Mouse (Mus musculus): ENCODE data around the gene Fam110a. TPM values are rescaled to one million over a fixed set of nuclear protein-coding genes. Genes with fewer than 3 reads are reported as not detected.
A peak's percentile ranks its signal among the peaks of the same experiment; 100 is the strongest.

Fam110a gene
- polyA plus RNA-seq, 1 experiment = 9.0 TPM

- no peaks in the 10 kb centered on the region for H3K4me1 ChIP-seq (ENCODE audit: control insufficient read depth, insufficient read depth, insufficient read length)
- WGBS = 90% methylated on average over 4 of the region's 4 CpGs
Observed at GRCm38 (mm10) chr2:151956500-151957137, 23.4 kb downstream of the Fam110a start.

GRCm38 (mm10) chr2:151953665-151954064 is 26.4 kb downstream of the Fam110a start:
- 85% methylated on average over 8 of the region's 8 CpGs for WGBS
- Histone ChIP-seq H3K27me3 (ENCODE audit: control insufficient read depth, insufficient read depth, low read length) (no peaks in the 10 kb centered on the region), H3K4me3 (ENCODE audit: extremely low read depth, insufficient read depth, insufficient read length) (no peak overlapping the region), H3K27ac (ENCODE audit: insufficient read depth, low read length) (no peak overlapping the region), H3K36me3 (ENCODE audit: control insufficient read depth, insufficient read depth, low read length) (no peaks in the 10 kb centered on the region), H3K4me1 (ENCODE audit: control insufficient read depth, insufficient read depth, insufficient read length) (no peaks in the 10 kb centered on the region)
- DNase-seq (ENCODE audit: low read depth in 1 of 2, low spot score in 2 of 2) = no peak
- TF ChIP-seq CTCF (IDR thresholded peaks at IDR 0.05; ENCODE audit: extremely low read depth, insufficient read depth, insufficient read length, insufficient replicate concordance) (no peak), POLR2A (IDR thresholded peaks at IDR 0.05; ENCODE audit: low read depth, low read length) (no peak)

More at GRCm38 (mm10) chr2:151956500-151957137, 23.4 kb downstream of the Fam110a start:
- no peak for DNase-seq (ENCODE audit: low read depth in 1 of 2, low spot score in 2 of 2)
- H3K36me3 ChIP-seq (ENCODE audit: control insufficient read depth, insufficient read depth, low read length) = no peaks in the 10 kb centered on the region
- H3K27ac ChIP-seq (ENCODE audit: insufficient read depth, low read length) = no peak overlapping the region
- TF ChIP-seq POLR2A (IDR thresholded peaks at IDR 0.05; ENCODE audit: low read depth, low read length) (no peak), CTCF (IDR thresholded peaks at IDR 0.05; ENCODE audit: extremely low read depth, insufficient read depth, insufficient read length, insufficient replicate concordance) (no peak)
- no peaks in the 10 kb centered on the region for H3K27me3 ChIP-seq (ENCODE audit: control insufficient read depth, insufficient read depth, low read length)
- no peak overlapping the region for H3K4me3 ChIP-seq (ENCODE audit: extremely low read depth, insufficient read depth, insufficient read length)

- no peak for DNase-seq (ENCODE audit: low read depth in 1 of 2, low spot score in 2 of 2)
- H3K36me3 ChIP-seq (ENCODE audit: control insufficient read depth, insufficient read depth, low read length) = no peaks in the 10 kb centered on the region
- TF ChIP-seq CTCF (IDR thresholded peaks at IDR 0.05; ENCODE audit: extremely low read depth, insufficient read depth, insufficient read length, insufficient replicate concordance) (no peak), POLR2A (IDR thresholded peaks at IDR 0.05; ENCODE audit: low read depth, low read length) (no peak)
- no peaks in the 10 kb centered on the region; the same call in 1 of the 2 replicates for H3K4me1 ChIP-seq (ENCODE audit: control insufficient read depth, insufficient read depth, insufficient read length)
- H3K27ac ChIP-seq (ENCODE audit: insufficient read depth, low read length) = no peak overlapping the region
- H3K27me3 ChIP-seq (ENCODE audit: control insufficient read depth, insufficient read depth, low read length) = no peaks in the 10 kb centered on the region
- WGBS = 76% methylated on average over 2 of the region's 2 CpGs
- H3K4me3 ChIP-seq (ENCODE audit: extremely low read depth, insufficient read depth, insufficient read length) = no peak overlapping the region
Observed at GRCm38 (mm10) chr2:151949082-151949774, 30.8 kb downstream of the Fam110a start.

DNA sequence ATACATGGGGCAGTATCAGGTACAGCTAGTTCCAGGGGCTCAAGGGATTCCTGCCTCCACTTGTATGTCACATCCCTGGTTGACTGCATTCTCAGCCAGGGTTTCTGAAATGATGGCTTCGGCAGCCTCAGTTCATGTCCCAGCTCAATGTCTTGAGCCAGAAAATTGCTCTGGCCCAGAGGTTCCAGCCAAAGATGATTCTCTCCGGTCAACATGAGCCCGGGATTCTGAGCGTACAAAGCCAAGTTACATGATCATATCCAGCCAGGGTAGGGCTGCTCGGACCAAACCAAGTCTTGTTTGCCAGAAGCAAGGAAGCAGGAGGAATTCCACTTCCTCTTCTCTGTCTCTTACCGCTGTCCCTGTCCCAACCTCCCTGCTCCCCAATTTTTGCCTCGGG is 31.7 kb downstream of the Fam110a start:
- Histone ChIP-seq H3K4me1 (ENCODE audit: control insufficient read depth, insufficient read depth, insufficient read length) (peaks cover 3% of the 10 kb centered on the region; the same call in 1 of the 2 replicates), H3K27me3 (ENCODE audit: control insufficient read depth, insufficient read depth, low read length) (no peaks in the 10 kb centered on the region), H3K4me3 (ENCODE audit: extremely low read depth, insufficient read depth, insufficient read length) (no peak overlapping the region), H3K27ac (ENCODE audit: insufficient read depth, low read length) (no peak overlapping the region), H3K36me3 (ENCODE audit: control insufficient read depth, insufficient read depth, low read length) (no peaks in the 10 kb centered on the region)
- DNase-seq (ENCODE audit: low read depth in 1 of 2, low spot score in 2 of 2) = no peak
- 85% methylated on average over 7 of the region's 7 CpGs for WGBS
- no peak for TF ChIP-seq CTCF (IDR thresholded peaks at IDR 0.05; ENCODE audit: extremely low read depth, insufficient read depth, insufficient read length, insufficient replicate concordance)
- TF ChIP-seq POLR2A (IDR thresholded peaks at IDR 0.05; ENCODE audit: low read depth, low read length) = no peak

DNA sequence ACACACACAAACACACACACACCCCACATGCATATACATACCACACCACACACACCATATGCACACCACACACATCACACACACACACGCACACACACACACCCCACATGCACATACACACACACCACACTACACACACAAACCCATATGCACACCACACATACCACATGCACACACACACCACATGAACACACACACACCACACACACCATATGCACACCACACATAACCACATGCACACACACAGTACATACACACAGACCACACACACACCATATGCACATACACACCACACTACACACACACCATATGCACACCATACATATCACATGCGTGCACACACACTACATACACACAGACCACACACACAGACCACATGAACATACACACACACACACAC is 32.4 kb downstream of the Fam110a start:
- Histone ChIP-seq H3K4me3 (ENCODE audit: extremely low read depth, insufficient read depth, insufficient read length) (no peak overlapping the region), H3K4me1 (ENCODE audit: control insufficient read depth, insufficient read depth, insufficient read length) (peaks cover 3% of the 10 kb centered on the region; the same call in 1 of the 2 replicates), H3K36me3 (ENCODE audit: control insufficient read depth, insufficient read depth, low read length) (no peaks in the 10 kb centered on the region), H3K27ac (ENCODE audit: insufficient read depth, low read length) (no peak overlapping the region), H3K27me3 (ENCODE audit: control insufficient read depth, insufficient read depth, low read length) (no peaks in the 10 kb centered on the region)
- DNase-seq (ENCODE audit: low read depth in 1 of 2, low spot score in 2 of 2) = no peak
- no peak for TF ChIP-seq POLR2A (IDR thresholded peaks at IDR 0.05; ENCODE audit: low read depth, low read length)
- TF ChIP-seq CTCF (IDR thresholded peaks at IDR 0.05; ENCODE audit: extremely low read depth, insufficient read depth, insufficient read length, insufficient replicate concordance) = no peak
- WGBS = 89% methylated on average over 2 of the region's 2 CpGs

- WGBS = 12% methylated on average over 2 of the region's 2 CpGs
- Histone ChIP-seq H3K4me3 (ENCODE audit: extremely low read depth, insufficient read depth, insufficient read length) (no peak overlapping the region), H3K4me1 (ENCODE audit: control insufficient read depth, insufficient read depth, insufficient read length) (peaks cover 3% of the 10 kb centered on the region; the same call in 1 of the 2 replicates), H3K27ac (ENCODE audit: insufficient read depth, low read length) (no peak overlapping the region; the same call in 1 of the 2 replicates), H3K27me3 (ENCODE audit: control insufficient read depth, insufficient read depth, low read length) (no peaks in the 10 kb centered on the region), H3K36me3 (ENCODE audit: control insufficient read depth, insufficient read depth, low read length) (no peaks in the 10 kb centered on the region)
- TF ChIP-seq CTCF (IDR thresholded peaks at IDR 0.05; ENCODE audit: extremely low read depth, insufficient read depth, insufficient read length, insufficient replicate concordance) (no peak), POLR2A (IDR thresholded peaks at IDR 0.05; ENCODE audit: low read depth, low read length) (no peak)
- no peak for DNase-seq (ENCODE audit: low read depth in 1 of 2, low spot score in 2 of 2)
Observed at GRCm38 (mm10) chr2:151944106-151944505, 35.9 kb downstream of the Fam110a start.

DNA sequence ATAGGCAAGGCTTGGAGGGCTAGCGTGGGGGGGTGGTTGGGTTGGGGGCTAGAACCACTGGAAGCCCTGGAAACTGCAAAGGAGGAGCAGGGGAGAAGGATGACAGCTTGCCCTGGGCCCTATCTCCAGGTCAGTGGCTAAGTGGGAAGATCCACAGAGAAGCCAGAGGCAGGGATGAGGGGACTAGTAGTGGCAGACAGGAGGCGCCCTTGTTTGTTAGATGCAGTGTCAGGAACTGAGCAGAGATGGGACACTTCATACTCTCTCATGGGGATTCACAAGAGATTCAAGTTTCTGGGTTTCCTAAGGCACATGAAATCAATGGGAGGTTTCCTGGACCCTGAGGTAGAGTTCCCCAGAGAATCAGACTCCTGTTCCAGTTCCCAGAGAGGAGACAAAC is 38.8 kb downstream of the Fam110a start:
- Histone ChIP-seq H3K27me3 (ENCODE audit: control insufficient read depth, insufficient read depth, low read length) (no peaks in the 10 kb centered on the region), H3K27ac (ENCODE audit: insufficient read depth, low read length) (no peak overlapping the region), H3K4me1 (ENCODE audit: control insufficient read depth, insufficient read depth, insufficient read length) (peaks cover 3% of the 10 kb centered on the region; the same call in 1 of the 2 replicates), H3K4me3 (ENCODE audit: extremely low read depth, insufficient read depth, insufficient read length) (no peak overlapping the region), H3K36me3 (ENCODE audit: control insufficient read depth, insufficient read depth, low read length) (no peaks in the 10 kb centered on the region)
- TF ChIP-seq POLR2A (IDR thresholded peaks at IDR 0.05; ENCODE audit: low read depth, low read length) = no peak
- peak; percentile 42; the same call in 1 of the 2 replicates for TF ChIP-seq CTCF (IDR thresholded peaks at IDR 0.05; ENCODE audit: extremely low read depth, insufficient read depth, insufficient read length, insufficient replicate concordance)
- 78% methylated on average over 2 of the region's 2 CpGs for WGBS
- DNase-seq (ENCODE audit: low read depth in 1 of 2, low spot score in 2 of 2) = no peak
